Mouse (Mus musculus) testis, postnatal 10 days (tissue): ENCODE measurements around the gene Gpr55.

Experiments used
- DNase-seq: peaks from one replicate; pipeline ENCODE4 v3.0.0; 2021; ENCODE audit warnings: low spot score

Gene Gpr55

DNA sequence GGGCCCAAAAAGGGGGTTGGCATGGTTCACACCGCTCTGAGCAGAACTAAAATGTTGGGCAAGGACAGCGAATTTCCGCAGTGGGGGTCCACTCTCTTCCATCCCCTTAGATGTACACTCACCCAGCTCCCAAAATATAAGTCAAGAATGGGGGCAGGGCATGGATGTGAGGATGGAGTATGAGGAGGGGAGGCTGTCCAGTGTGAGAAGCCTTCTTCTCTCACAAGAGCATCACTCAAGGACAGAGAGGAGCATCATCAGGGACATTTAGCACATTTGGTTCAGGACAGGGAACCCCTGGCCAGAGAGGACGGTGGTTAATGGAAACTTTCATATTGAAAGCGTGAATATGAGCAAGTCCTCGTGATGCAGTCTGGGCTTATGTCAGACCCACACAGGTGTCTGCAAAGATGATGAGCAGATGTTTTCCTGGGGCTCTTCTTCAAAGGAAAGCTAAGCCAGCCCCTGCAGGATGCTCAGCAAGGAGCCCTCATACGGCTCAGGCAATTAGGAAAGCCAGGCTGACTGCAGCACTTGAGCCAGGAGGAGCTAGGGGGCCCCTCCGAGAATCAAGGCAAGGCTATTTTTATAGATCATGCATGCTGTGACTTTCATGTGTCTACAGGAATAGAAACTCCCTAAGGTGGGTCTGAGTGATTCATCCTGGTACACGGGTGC, 2.7 kb downstream of the Gpr55 start:
- DNase-seq: no peak

- DNase-seq: no peak
Measured at GRCm38 (mm10) chr1:85957290-85957689, 3.5 kb downstream of the Gpr55 start.

GRCm38 (mm10) chr1:85955150-85955549, 5.7 kb downstream of the Gpr55 start:
- no peak for DNase-seq

DNA sequence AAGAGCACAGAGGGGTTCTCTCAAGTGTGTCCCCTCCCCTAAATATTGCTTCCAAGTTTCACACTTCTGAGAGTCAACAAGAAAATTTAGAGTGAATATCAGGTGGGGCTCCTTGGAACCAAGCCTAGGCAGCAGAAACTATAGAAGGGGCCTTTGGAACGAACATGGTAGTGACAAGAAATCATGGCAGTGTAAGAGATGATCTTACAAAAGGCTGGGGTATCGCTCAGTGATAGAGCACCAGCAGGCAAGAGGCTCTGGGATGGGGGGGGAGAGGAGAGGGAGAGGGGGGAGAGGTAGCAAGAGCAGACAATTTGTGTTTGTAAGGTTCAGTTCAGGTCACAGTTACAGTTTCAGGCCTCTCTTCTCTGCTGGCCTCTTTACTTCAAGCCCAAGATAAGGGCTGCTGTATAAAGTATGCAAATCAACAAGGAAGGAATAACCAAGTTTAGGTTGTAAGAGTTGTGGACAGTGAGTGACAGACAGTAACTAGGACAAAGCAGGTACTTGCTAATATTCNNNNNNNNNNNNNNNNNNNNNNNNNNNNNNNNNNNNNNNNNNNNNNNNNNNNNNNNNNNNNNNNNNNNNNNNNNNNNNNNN, 11.6 kb downstream of the Gpr55 start:
- no peak for DNase-seq

DNA sequence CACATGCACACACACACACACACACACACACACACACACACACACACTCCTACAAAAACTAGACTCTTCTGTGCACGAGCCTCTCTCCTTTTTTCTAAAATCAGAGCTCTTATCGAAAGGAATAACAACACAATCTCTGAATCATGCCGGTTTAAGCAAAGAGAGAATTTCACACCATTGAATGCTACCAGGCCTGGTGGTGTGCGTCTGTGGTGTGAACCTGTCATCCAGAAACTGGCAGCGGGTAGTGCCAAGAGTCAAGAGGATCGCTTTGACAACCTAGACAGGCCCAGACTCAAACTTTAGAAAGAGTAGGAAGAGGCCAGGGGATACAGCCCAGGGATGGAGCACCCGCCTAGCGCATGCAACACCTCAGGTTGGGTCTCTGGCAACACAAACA, 18.5 kb downstream of the Gpr55 start:
- no peak for DNase-seq

GRCm38 (mm10) chr1:85937323-85937722, 23.5 kb downstream of the Gpr55 start:
- DNase-seq: no peak

GRCm38 (mm10) chr1:85936265-85936664, 24.5 kb downstream of the Gpr55 start:
- no peak for DNase-seq

DNA sequence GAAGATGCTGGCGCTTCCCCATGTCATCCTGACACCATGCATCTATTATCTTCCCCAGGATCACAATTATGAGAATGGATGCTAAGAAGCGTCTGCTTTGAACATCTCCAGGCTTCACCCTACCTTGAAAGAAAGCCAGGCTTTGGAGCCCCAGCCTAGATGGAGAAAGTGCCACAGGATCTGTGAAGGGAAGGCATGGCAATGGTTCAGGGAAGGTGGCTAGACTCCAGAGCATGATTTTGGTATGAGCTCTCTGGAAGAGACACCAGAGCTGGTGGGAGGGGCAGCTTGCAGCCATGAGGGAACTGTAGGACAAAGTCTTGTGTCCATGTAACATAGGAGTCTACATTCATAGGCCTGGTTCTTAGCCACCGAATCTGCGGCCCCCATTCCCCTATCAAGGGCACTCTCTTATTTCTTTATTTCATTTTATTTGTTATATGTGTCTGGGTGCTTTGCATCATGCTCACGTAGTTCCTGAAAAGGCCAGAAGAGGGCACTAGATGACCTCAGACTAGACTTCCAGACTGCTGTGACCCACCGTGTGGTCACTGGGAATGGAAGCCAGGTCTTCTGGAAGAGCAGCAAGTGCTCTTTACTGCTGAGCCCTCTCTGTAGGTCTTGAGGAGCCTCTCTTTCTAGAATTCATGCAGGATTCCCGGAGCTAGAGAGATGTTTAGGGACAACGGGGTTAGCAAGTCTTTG, 25.5 kb downstream of the Gpr55 start:
- peak; percentile 83 for DNase-seq

GRCm38 (mm10) chr1:85934560-85934959, 26.2 kb downstream of the Gpr55 start:
- DNase-seq: no peak

DNA sequence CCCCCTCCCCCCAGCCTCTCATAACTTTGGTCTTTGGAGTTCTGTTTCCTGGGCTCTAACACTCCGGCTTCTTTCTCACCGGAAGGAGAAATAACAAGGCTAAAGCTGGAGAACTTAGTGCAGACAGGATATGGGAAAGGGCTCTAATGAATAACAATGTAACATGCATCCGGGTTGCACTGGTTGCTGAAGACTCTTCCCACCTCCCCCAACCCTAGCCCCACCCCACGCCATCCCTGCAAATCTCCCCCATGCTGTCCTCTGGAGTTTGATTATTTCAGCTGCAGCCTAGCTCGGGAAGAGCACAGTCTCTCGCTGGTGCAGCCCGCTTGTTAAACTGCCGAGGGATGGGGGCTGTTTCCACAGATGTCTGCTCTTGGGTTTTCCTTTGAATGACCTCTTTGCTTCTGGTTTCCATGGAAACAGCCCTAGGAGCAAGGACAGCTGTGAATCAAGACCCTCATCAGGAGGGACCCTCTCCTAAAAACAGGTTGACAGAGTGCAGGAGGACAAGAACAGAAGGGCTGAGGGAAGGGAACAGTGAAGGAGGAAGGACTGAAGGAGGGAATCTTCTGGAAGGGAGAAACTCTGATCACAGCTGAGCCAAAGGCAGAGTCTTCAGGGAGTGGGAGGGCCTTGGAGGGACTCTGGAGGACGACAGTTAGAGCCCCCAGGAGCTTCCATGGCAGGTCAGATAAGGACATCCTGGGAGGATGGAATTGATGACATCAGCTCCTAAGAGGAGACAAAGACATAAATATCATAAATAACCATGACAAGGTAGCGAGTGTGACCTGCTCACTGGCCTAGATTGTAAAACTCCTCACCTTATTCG, 27.0 kb downstream of the Gpr55 start:
- DNase-seq: no peak

DNA sequence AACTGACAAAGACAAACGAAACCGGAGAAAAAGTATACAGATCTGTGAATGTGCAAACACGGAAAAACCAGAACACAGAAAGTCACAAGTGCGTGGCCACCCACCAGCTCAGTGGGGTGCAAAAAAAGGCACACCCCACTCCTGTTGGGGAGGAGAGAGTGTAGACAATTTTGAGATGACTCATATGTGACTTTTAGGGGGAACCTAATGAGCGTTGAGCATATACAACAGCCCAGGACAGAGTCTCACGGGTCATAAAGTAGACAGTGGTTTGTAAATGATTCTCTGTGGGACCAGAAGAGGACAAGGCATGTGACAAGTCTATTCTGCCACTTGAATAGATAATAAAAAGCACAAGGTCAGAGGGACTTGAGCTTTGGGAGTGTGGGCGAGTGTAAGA, 27.6 kb downstream of the Gpr55 start:
- no peak for DNase-seq

GRCm38 (mm10) chr1:85931170-85931569, 29.6 kb downstream of the Gpr55 start:
- no peak for DNase-seq

DNA sequence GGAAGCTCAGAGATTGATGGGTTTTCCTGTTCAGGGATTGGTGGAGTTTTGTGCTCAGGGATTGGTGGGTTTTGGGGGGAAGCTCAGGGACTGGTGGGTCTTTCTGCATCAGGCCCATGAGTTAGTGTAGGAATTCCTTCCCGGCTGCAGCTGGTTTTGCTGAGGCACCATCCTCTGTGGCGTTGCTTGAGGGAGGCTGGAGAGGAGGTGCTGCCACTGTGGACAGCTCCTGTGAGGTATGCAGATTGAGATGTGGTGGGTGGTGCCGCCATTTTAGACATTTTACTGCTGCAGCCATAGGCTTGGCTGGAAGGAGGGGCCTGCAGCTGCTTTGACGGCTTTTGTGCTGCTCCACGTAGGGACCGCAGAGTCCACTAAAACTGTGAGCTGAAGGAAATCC, 31.4 kb downstream of the Gpr55 start:
- no peak for DNase-seq

DNA sequence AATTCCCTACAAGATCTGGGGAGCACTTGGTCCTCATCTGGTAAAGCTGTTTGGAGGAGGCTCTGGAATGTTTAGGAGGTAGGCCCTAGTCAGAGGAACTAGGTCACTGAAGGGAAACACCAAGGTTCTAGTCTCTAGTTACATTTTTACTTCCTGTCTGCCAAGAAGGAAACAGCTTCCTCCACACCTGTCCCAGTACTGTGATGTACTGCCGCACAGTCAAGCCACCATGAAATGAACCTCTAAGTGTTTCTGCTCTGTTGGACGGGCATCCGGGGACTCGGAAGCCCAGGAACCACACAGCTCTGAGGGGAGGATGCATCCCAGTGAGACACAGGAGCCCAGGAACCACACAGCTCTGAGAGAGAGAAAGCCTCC, 32.1 kb downstream of the Gpr55 start:
- no peak for DNase-seq

- DNase-seq: no peak
Measured at GRCm38 (mm10) chr1:85928057-85928687, 32.6 kb downstream of the Gpr55 start, which contains the start of gene 4933407L21Rik. Gene 4933407L21Rik, plus strand, starts transcription at chr1:85928483.

DNA sequence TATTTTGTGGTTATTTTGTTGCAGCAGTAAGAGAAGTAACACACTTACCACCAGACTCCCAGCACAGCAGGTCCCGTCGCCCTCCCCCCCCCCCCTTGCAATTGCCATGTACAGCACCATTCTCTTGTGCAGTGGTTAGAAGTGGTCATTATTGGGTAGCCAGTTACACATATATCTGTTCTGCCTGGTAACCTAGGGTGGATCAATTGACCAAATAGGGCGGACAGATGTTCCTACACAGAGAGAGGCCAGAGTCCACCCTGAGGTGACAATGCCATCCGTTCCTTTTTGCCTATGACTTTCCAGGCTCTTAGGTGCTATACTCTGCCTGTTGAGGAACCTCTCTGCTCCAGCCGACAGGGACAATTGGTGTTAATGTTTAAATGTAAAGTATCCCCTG, 35.6 kb downstream of the Gpr55 start:
- no peak for DNase-seq

GRCm38 (mm10) chr1:85922865-85923211, 38.0 kb downstream of the Gpr55 start:
- DNase-seq: no peak

- no peak for DNase-seq
Measured at GRCm38 (mm10) chr1:85922127-85922864, 38.5 kb downstream of the Gpr55 start.

- DNase-seq: no peak
Measured at GRCm38 (mm10) chr1:85921725-85922124, 39.1 kb downstream of the Gpr55 start.

DNA sequence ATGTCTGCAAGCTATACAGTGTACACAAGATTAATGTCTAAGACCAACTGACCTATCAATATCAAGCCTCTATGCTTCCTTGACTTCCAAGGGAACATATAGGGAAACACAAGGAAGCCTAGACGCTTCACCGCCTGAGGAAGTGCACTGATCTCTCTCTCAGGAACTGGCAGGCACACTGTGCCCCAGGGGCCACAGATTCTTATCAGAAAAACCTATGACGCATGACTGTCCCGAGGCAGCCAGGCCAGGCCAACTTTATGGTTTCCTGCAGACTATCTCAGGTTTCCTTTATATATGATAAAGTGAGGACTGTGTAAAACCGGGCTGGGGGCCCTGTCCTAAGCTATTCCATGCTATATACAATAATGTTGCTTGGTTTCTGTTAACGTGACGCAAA, 41.2 kb downstream of the Gpr55 start:
- DNase-seq: no peak

DNA sequence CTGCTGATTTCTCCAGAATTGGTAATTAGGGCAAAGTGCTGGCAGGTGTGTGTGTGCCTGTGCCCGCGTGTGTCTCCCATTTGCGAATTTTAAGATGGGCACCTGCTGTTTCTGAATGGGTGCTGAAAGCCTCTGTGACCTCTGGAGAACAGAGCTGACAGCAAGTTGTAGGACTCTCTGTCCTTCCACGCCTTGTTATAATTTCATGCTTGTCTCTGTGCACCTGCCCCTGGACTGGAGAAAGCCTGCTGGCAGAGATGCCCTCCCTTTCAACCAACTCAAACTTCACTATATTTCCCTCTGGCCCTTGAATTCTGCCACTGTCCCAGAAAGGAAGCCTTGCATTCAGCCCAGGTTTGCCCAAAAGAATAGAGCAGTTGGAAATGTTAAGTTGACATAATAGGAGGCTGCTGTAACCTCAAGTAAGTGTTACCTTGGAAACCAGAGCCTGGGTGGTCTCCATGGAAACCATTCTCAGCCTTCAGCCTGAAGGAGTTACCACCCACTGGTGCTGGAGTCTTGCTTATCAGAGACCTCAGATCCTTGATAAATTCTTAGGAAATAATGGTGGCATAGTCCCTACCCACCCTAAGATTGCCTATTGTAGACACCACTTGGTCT, 43.9 kb downstream of the Gpr55 start:
- no peak for DNase-seq
